Mouse (Mus musculus) MEL (cell line): ENCODE data around the gene BC024978. TPM values are rescaled to one million over a fixed set of nuclear protein-coding genes. Genes with fewer than 3 reads are reported as not detected.

Experiments
- DNase-seq: peaks from one replicate; pipeline ENCODE4 v3.0.0; 2011; ENCODE audit warnings: low read depth, low spot score
- H3K27ac ChIP-seq: 2 replicates; pipeline ENCODE4 v1.5.1; 2012; ENCODE audit warnings: low read depth, mild to moderate bottlenecking, control low read depth, low read length, moderate library complexity; ENCODE audit not compliant: control insufficient read depth
- H3K27me3 ChIP-seq, 2 experiments: fragments of 150-350 bp in 1 of 2; sonication (generic) in 1 of 2; 2 replicates each; pipeline ENCODE4 v1.6.1; 2012; ENCODE audit warnings: low read length in 2 of 2, mild to moderate bottlenecking in 2 of 2, improper control_type of control experiment in 1 of 2, moderate library complexity in 1 of 2; ENCODE audit not compliant: insufficient read depth in 2 of 2, control insufficient read depth in 1 of 2
- H3K36me3 ChIP-seq, 2 experiments: 2 replicates each; pipeline ENCODE4 v1.6.1; 2012 to 2014; ENCODE audit warnings: low read length in 2 of 2, improper control_type of control experiment in 1 of 2, inconsistent platforms in 1 of 2, mild to moderate bottlenecking in 1 of 2; ENCODE audit not compliant: insufficient read depth in 2 of 2, control insufficient read depth in 1 of 2
- H3K4me1 ChIP-seq, 2 experiments: fragments of 150-350 bp in 1 of 2; sonication (generic) in 1 of 2; 2 replicates each; pipeline ENCODE4 v1.6.1; 2012; ENCODE audit warnings: low read length in 2 of 2, improper control_type of control experiment in 1 of 2, mild to moderate bottlenecking in 1 of 2; ENCODE audit not compliant: insufficient read depth in 2 of 2, control insufficient read depth in 1 of 2
- H3K4me3 ChIP-seq, 2 experiments: fragments of 150-350 bp in 1 of 2; sonication (generic) in 1 of 2; 2 replicates each; pipeline ENCODE4 v1.5.1; 2012; ENCODE audit warnings: low read depth in 2 of 2, low read length in 2 of 2, mild to moderate bottlenecking in 2 of 2, moderate library complexity in 2 of 2, control low read depth in 1 of 2, improper control_type of control experiment in 1 of 2; ENCODE audit not compliant: control insufficient read depth in 1 of 2, insufficient read depth in 1 of 2
- H3K79me2 ChIP-seq: 2 replicates; pipeline ENCODE4 v1.6.1; 2012; ENCODE audit warnings: mild to moderate bottlenecking, low read length, moderate library complexity; ENCODE audit not compliant: control insufficient read depth, poor library complexity, insufficient read depth
- H3K9ac ChIP-seq: 2 replicates; pipeline ENCODE4 v1.6.1; 2012; ENCODE audit warnings: low read depth, mild to moderate bottlenecking, control low read depth, low read length, moderate library complexity; ENCODE audit not compliant: control insufficient read depth, poor library complexity, severe bottlenecking
- H3K9me3 ChIP-seq: fragments of 150-350 bp; sonication (generic); replicated peaks from 2 replicates; pipeline ENCODE4 v1.6.1; 2012; ENCODE audit warnings: mild to moderate bottlenecking, low read length, improper control_type of control experiment, moderate library complexity; ENCODE audit not compliant: insufficient read depth
- CHD1 ChIP-seq: IDR thresholded peaks from 2 replicates; pipeline ENCODE4 v1.6.1; 2012; ENCODE audit warnings: low read depth, mild to moderate bottlenecking, inconsistent platforms, low read length, improper control_type of control experiment
- CTCF ChIP-seq, 3 experiments: IDR thresholded peaks in 2 of 3; conservative IDR thresholded peaks in 1 of 3; 2 replicates each; pipeline ENCODE4 v1.5.1; 2011 to 2012; ENCODE audit warnings: low read length in 3 of 3, low read depth in 2 of 3, mild to moderate bottlenecking in 2 of 3, improper control_type of control experiment in 1 of 3, inconsistent platforms in 1 of 3, mixed read lengths in 1 of 3, moderate library complexity in 1 of 3; ENCODE audit not compliant: control insufficient read depth in 1 of 3, insufficient read depth in 1 of 3, poor library complexity in 1 of 3, severe bottlenecking in 1 of 3
- E2F4 ChIP-seq: IDR thresholded peaks from 2 replicates; pipeline ENCODE4 v1.6.1; 2011; ENCODE audit warnings: low read depth, low read length, improper control_type of control experiment, borderline replicate concordance
- ETS1 ChIP-seq: IDR thresholded peaks from 2 replicates; pipeline ENCODE4 v1.6.1; 2012; ENCODE audit warnings: low read depth, mild to moderate bottlenecking, inconsistent platforms, low read length, improper control_type of control experiment, moderate library complexity
- GABPA ChIP-seq: IDR thresholded peaks from 2 replicates; pipeline ENCODE4 v1.6.1; 2012; ENCODE audit warnings: low read depth, mild to moderate bottlenecking, inconsistent platforms, low read length, improper control_type of control experiment, moderate library complexity
- HCFC1 ChIP-seq: IDR thresholded peaks from 2 replicates; pipeline ENCODE4 v1.6.1; 2012; ENCODE audit warnings: low read depth, mild to moderate bottlenecking, inconsistent platforms, low read length, improper control_type of control experiment, moderate library complexity
- JUND ChIP-seq: IDR thresholded peaks from 2 replicates; pipeline ENCODE4 v1.6.1; 2011; ENCODE audit warnings: low read depth, mild to moderate bottlenecking, improper control_type of control experiment, low read length
- MAZ ChIP-seq: IDR thresholded peaks from 2 replicates; pipeline ENCODE4 v1.6.1; 2012; ENCODE audit warnings: low read depth, mild to moderate bottlenecking, inconsistent platforms, low read length, improper control_type of control experiment
- MXI1 ChIP-seq: IDR thresholded peaks from 2 replicates; pipeline ENCODE4 v1.6.1; 2011; ENCODE audit warnings: mild to moderate bottlenecking, low read depth, low read length, improper control_type of control experiment
- MYB ChIP-seq: IDR thresholded peaks from 2 replicates; pipeline ENCODE4 v1.6.1; 2011; ENCODE audit warnings: mild to moderate bottlenecking, low read depth, low read length, improper control_type of control experiment
- POLR2AphosphoS2 ChIP-seq: IDR thresholded peaks from 2 replicates; pipeline ENCODE4 v1.6.1; 2011; ENCODE audit warnings: low read length, improper control_type of control experiment
- POLR2AphosphoS5 ChIP-seq: IDR thresholded peaks from 2 replicates; pipeline ENCODE4 v1.6.1; 2012; ENCODE audit warnings: low read depth, borderline replicate concordance, mild to moderate bottlenecking, inconsistent platforms, low read length, moderate library complexity, mixed read lengths
- RAD21 ChIP-seq: IDR thresholded peaks from 2 replicates; pipeline ENCODE4 v1.6.1; 2011; ENCODE audit warnings: mild to moderate bottlenecking, low read depth, low read length, improper control_type of control experiment
- RCOR1 ChIP-seq: IDR thresholded peaks from 2 replicates; pipeline ENCODE4 v1.6.1; 2012; ENCODE audit warnings: low read depth, mild to moderate bottlenecking, inconsistent platforms, low read length, improper control_type of control experiment
- SMC3 ChIP-seq: IDR thresholded peaks from 2 replicates; pipeline ENCODE4 v1.6.1; 2011; ENCODE audit warnings: low read depth, low read length, improper control_type of control experiment
- TBP ChIP-seq: IDR thresholded peaks from 2 replicates; pipeline ENCODE4 v1.8.0; 2011; ENCODE audit warnings: low read depth, low read length, improper control_type of control experiment
- UBTF ChIP-seq: IDR thresholded peaks from 2 replicates; pipeline ENCODE4 v1.6.1; 2012; ENCODE audit warnings: low read depth, mild to moderate bottlenecking, inconsistent platforms, low read length, improper control_type of control experiment, moderate library complexity, borderline replicate concordance; ENCODE audit not compliant: insufficient read depth
- ZC3H11A ChIP-seq: IDR thresholded peaks from 2 replicates; pipeline ENCODE4 v1.6.1; 2012; ENCODE audit warnings: low read depth, mild to moderate bottlenecking, inconsistent platforms, low read length, improper control_type of control experiment
- ZMIZ1 ChIP-seq: IDR thresholded peaks from 2 replicates; pipeline ENCODE4 v1.6.1; 2012; ENCODE audit warnings: low read depth, mild to moderate bottlenecking, inconsistent platforms, low read length, improper control_type of control experiment, moderate library complexity
- polyA plus RNA-seq, 2 experiments: library from polyadenylated mRNA; stranded (reverse) in 1 of 2; unstranded in 1 of 2; fragments of >175 nt in 1 of 2; fragments of >200 nt in 1 of 2; gene quantifications; 2 replicates each; pipeline versions ENCODE4 v1.2.1 to v1.2.4; 2012; ENCODE audit warnings: low replicate concordance in 2 of 2, low read depth in 1 of 2; ENCODE audit not compliant: insufficient read length in 2 of 2, insufficient read depth in 1 of 2, missing spikeins in 1 of 2
- total RNA-seq: library from RNA; depleted of rRNA; stranded (reverse); fragments of 300-350 nt; gene quantifications from 2 replicates; pipeline ENCODE4 v1.2.3, GENCODE M21; 2012

Gene BC024978
- total and polyA plus RNA-seq, 3 experiments: 2.1 to 7.1 TPM; not detected in 1

GRCm38 (mm10) chr7:27184964-27185363 is 10.6 kb upstream of the BC024978 start:
- H3K79me2 ChIP-seq: no peaks in the 10 kb centered on the region; the same call in 1 of the 2 replicates
- H3K27me3 ChIP-seq: no peaks in the 10 kb centered on the region
- peaks cover 3 to 5% of the 10 kb centered on the region in 2 experiments for H3K36me3 ChIP-seq
- TF ChIP-seq CTCF (IDR thresholded peaks at IDR 0.05 in 2 of 3, conservative IDR thresholded peaks at IDR 0.05 in 1 of 3; ENCODE audit: control insufficient read depth in 1 of 3, insufficient read depth in 1 of 3, low read depth in 2 of 3, low read length in 3 of 3, poor library complexity in 1 of 3, severe bottlenecking in 1 of 3) (peak; percentile 72 to 97 (median 82)), POLR2AphosphoS5 (no peak), SMC3 (peak; percentile 35; the same call in 1 of the 2 replicates), RAD21 (peak; percentile 40), MYB (no peak)
- no peak overlapping the region for H3K27ac ChIP-seq
- DNase-seq: peak; percentile 80
- H3K4me1 ChIP-seq: peaks cover 0 to 5% of the 10 kb centered on the region in 2 experiments; a peak in 1 of 4 replicates
- H3K9ac ChIP-seq: no peak overlapping the region
- H3K9me3 ChIP-seq: no peaks in the 10 kb centered on the region
- H3K4me3 ChIP-seq: no peak overlapping the region

- no peak for TF ChIP-seq GABPA
- H3K9me3 ChIP-seq: no peaks in the 10 kb centered on the region
- H3K27me3 ChIP-seq: no peaks in the 10 kb centered on the region
- no peaks in the 10 kb centered on the region for H3K79me2 ChIP-seq
- H3K27ac ChIP-seq: no peak overlapping the region
- H3K36me3 ChIP-seq: peaks cover 0 to 10% of the 10 kb centered on the region in 2 experiments; a peak in 2 of 4 replicates
- DNase-seq: no peak
- H3K4me3 ChIP-seq: no peak overlapping the region
- H3K4me1 ChIP-seq: no peaks in the 10 kb centered on the region
- no peak overlapping the region for H3K9ac ChIP-seq
Measured at GRCm38 (mm10) chr7:27185986-27186385, 9.6 kb upstream of the BC024978 start.

- peak; percentile 49 for DNase-seq
- peaks cover 6 to 19% of the 10 kb centered on the region in 2 experiments for H3K36me3 ChIP-seq
- H3K27ac ChIP-seq: no peak overlapping the region
Measured at GRCm38 (mm10) chr7:27189271-27189931, 6.2 kb upstream of the BC024978 start.

GRCm38 (mm10) chr7:27192434-27192833 is 3.1 kb upstream of the BC024978 start:
- Histone ChIP-seq H3K27me3 (no peaks in the 10 kb centered on the region), H3K4me3 (no peak overlapping the region), H3K79me2 (peaks cover 29% of the 10 kb centered on the region), H3K27ac (no peak overlapping the region), H3K4me1 (peaks cover 6 to 11% of the 10 kb centered on the region in 2 experiments; a peak in 3 of 4 replicates), H3K9me3 (no peaks in the 10 kb centered on the region), H3K36me3 (peaks cover 16 to 26% of the 10 kb centered on the region in 2 experiments), H3K9ac (no peak overlapping the region)
- DNase-seq: no peak
- no peak for TF ChIP-seq ZC3H11A
- no peak for TF ChIP-seq MAZ
- TF ChIP-seq MXI1: no peak
- no peak for TF ChIP-seq GABPA
- TF ChIP-seq TBP: no peak
- no peak for TF ChIP-seq ZMIZ1
- no peak for TF ChIP-seq POLR2AphosphoS2
- no peak for TF ChIP-seq RCOR1
- TF ChIP-seq ETS1: no peak
- no peak for TF ChIP-seq CHD1
- TF ChIP-seq UBTF: no peak
- TF ChIP-seq JUND: no peak
- TF ChIP-seq SMC3: no peak
- TF ChIP-seq E2F4: no peak

More at GRCm38 (mm10) chr7:27189271-27189931, 6.2 kb upstream of the BC024978 start:
- no peaks in the 10 kb centered on the region for H3K9me3 ChIP-seq
- H3K27me3 ChIP-seq: no peaks in the 10 kb centered on the region
- no peak overlapping the region for H3K4me3 ChIP-seq
- no peak for TF ChIP-seq HCFC1
- peak; percentile 28 to 50 (median 44); a peak in 5 of 6 replicates for TF ChIP-seq CTCF (IDR thresholded peaks at IDR 0.05 in 2 of 3, conservative IDR thresholded peaks at IDR 0.05 in 1 of 3; ENCODE audit: control insufficient read depth in 1 of 3, insufficient read depth in 1 of 3, low read depth in 2 of 3, low read length in 3 of 3, poor library complexity in 1 of 3, severe bottlenecking in 1 of 3)
- no peak overlapping the region for H3K9ac ChIP-seq
- H3K4me1 ChIP-seq: peaks cover 0 to 1% of the 10 kb centered on the region in 2 experiments; a peak in 2 of 4 replicates
- peaks cover 15% of the 10 kb centered on the region for H3K79me2 ChIP-seq
